Mouse (Mus musculus): Measurements from ENCODE around the gene Ica1. TPM values are rescaled to one million over a fixed set of nuclear protein-coding genes. Genes with fewer than 3 reads are reported as not detected.
A peak's percentile ranks its signal among the peaks of the same experiment; 100 is the strongest.

The Ica1 gene
- polyA plus RNA-seq, 1 experiment from 2014 or later, result 35.4 TPM

GRCm38 (mm10) chr6:8665786-8666185 lies 112.5 kb downstream of the Ica1 start:
- ATAC-seq (ENCODE audit: insufficient read depth) (no peak), DNase-seq (no peak)
- Histone ChIP-seq H3K27me3 (ENCODE audit: insufficient read depth, low read length) (no peaks in the 10 kb centered on the region), H3K9me3 (ENCODE audit: low read depth, low read length) (no peaks in the 10 kb centered on the region), H3K4me3 (ENCODE audit: low read depth, low read length) (no peak overlapping the region), H3K36me3 (ENCODE audit: insufficient read depth) (no peaks in the 10 kb centered on the region), H3K27ac (ENCODE audit: low read depth) (no peak overlapping the region), H3K4me1 (ENCODE audit: insufficient read depth) (no peaks in the 10 kb centered on the region), H3K4me2 (no peak overlapping the region), H3K9ac (no peak overlapping the region)
- WGBS, result 88% methylated on average over 5 of the region's 5 CpGs
- no peak for TF ChIP-seq CTCF (IDR thresholded peaks at IDR 0.05; ENCODE audit: low read depth)

GRCm38 (mm10) chr6:8664956-8665355 lies 113.3 kb downstream of the Ica1 start:
- no peak for TF ChIP-seq CTCF (IDR thresholded peaks at IDR 0.05; ENCODE audit: low read depth)
- Histone ChIP-seq H3K36me3 (ENCODE audit: insufficient read depth) (no peaks in the 10 kb centered on the region), H3K9me3 (ENCODE audit: low read depth, low read length) (no peaks in the 10 kb centered on the region), H3K27ac (ENCODE audit: low read depth) (no peak overlapping the region), H3K9ac (no peak overlapping the region), H3K4me2 (no peak overlapping the region), H3K4me3 (ENCODE audit: low read depth, low read length) (no peak overlapping the region), H3K27me3 (ENCODE audit: insufficient read depth, low read length) (no peaks in the 10 kb centered on the region), H3K4me1 (ENCODE audit: insufficient read depth) (no peaks in the 10 kb centered on the region)
- WGBS, result 84% methylated on average over 5 of the region's 5 CpGs
- no peak for ATAC-seq (ENCODE audit: insufficient read depth)
- no peak for DNase-seq

DNA sequence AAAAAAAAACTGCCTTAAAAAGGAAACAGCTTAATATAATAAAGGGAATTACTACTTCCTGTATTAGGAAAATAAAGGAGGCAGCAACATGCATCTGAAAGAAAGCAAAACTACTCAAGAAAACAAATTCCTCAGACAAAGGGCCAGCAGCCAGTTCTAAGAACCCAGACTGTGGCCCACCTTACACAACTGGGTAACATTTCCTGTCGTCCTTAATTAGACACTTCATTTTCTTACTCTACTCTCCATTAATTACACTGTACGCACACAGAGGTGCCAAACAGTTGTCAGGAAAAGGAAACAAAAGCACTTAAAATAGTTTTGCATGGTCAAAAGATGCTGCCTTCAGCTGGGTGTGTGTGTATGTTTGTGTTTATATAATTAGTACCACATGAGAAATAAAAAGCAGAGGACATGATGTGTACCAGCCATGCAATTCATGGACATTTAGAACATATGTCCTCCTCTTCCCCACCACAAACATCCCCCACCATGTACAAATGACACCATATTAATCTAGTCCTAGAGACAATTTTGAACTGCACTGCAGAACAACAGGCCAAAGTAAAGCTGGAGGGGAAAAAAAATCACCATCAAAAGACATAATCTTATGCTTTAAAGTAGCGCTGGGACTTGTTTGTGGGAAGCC lies 115.1 kb downstream of the Ica1 start:
- Histone ChIP-seq H3K27me3 (ENCODE audit: insufficient read depth, low read length) (no peaks in the 10 kb centered on the region), H3K9ac (no peak overlapping the region), H3K4me1 (ENCODE audit: insufficient read depth) (no peaks in the 10 kb centered on the region), H3K36me3 (ENCODE audit: insufficient read depth) (no peaks in the 10 kb centered on the region), H3K27ac (ENCODE audit: low read depth) (no peak overlapping the region), H3K4me2 (no peak overlapping the region), H3K4me3 (ENCODE audit: low read depth, low read length) (no peak overlapping the region), H3K9me3 (ENCODE audit: low read depth, low read length) (no peaks in the 10 kb centered on the region)
- peak; percentile 61 for DNase-seq
- WGBS, result 38% methylated on average over 3 of the region's 3 CpGs
- no peak for TF ChIP-seq CTCF (IDR thresholded peaks at IDR 0.05; ENCODE audit: low read depth)
- ATAC-seq (ENCODE audit: insufficient read depth), result peak; percentile 78

- no peak for DNase-seq
- H3K4me2 ChIP-seq, result no peak overlapping the region
- H3K27ac ChIP-seq (ENCODE audit: low read depth), result no peak overlapping the region
- H3K36me3 ChIP-seq (ENCODE audit: insufficient read depth), result no peaks in the 10 kb centered on the region
- no peak for TF ChIP-seq CTCF (IDR thresholded peaks at IDR 0.05; ENCODE audit: low read depth)
- ATAC-seq (ENCODE audit: insufficient read depth), result no peak
- 65% methylated on average over 4 of the region's 4 CpGs for WGBS
- H3K4me3 ChIP-seq (ENCODE audit: low read depth, low read length), result no peak overlapping the region
- H3K9ac ChIP-seq, result no peak overlapping the region
- no peaks in the 10 kb centered on the region for H3K9me3 ChIP-seq (ENCODE audit: low read depth, low read length)
- H3K4me1 ChIP-seq (ENCODE audit: insufficient read depth), result no peaks in the 10 kb centered on the region
- H3K27me3 ChIP-seq (ENCODE audit: insufficient read depth, low read length), result no peaks in the 10 kb centered on the region
Measured at GRCm38 (mm10) chr6:8661404-8661803, 116.9 kb downstream of the Ica1 start.

DNA sequence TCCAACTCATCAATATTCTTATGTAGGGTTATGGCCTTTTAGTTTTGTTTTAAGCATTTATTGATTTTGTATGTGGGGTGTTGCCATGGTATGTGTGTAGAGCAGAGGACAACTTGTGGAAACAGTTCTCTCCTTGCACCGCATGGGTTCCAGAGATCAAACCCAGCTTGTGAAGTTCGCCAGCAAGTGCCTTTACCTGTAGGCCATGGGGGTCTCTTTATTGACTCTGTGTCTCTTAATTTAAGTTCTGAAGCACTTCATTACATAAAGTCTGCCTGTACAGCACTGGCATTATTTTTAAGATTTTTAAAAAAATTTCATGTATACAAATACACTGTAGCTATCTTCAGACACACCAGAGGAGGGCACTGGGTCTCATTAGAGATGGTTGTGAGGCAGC lies 118.2 kb downstream of the Ica1 start:
- Histone ChIP-seq H3K27me3 (ENCODE audit: insufficient read depth, low read length) (no peaks in the 10 kb centered on the region), H3K4me3 (ENCODE audit: low read depth, low read length) (no peak overlapping the region), H3K36me3 (ENCODE audit: insufficient read depth) (no peaks in the 10 kb centered on the region), H3K4me2 (no peak overlapping the region), H3K9ac (no peak overlapping the region), H3K9me3 (ENCODE audit: low read depth, low read length) (no peaks in the 10 kb centered on the region), H3K27ac (ENCODE audit: low read depth) (no peak overlapping the region), H3K4me1 (ENCODE audit: insufficient read depth) (no peaks in the 10 kb centered on the region)
- no peak for TF ChIP-seq CTCF (IDR thresholded peaks at IDR 0.05; ENCODE audit: low read depth)
- 90% methylated on average over 2 of the region's 2 CpGs for WGBS
- DNase-seq, result no peak
- no peak for ATAC-seq (ENCODE audit: insufficient read depth)

DNA sequence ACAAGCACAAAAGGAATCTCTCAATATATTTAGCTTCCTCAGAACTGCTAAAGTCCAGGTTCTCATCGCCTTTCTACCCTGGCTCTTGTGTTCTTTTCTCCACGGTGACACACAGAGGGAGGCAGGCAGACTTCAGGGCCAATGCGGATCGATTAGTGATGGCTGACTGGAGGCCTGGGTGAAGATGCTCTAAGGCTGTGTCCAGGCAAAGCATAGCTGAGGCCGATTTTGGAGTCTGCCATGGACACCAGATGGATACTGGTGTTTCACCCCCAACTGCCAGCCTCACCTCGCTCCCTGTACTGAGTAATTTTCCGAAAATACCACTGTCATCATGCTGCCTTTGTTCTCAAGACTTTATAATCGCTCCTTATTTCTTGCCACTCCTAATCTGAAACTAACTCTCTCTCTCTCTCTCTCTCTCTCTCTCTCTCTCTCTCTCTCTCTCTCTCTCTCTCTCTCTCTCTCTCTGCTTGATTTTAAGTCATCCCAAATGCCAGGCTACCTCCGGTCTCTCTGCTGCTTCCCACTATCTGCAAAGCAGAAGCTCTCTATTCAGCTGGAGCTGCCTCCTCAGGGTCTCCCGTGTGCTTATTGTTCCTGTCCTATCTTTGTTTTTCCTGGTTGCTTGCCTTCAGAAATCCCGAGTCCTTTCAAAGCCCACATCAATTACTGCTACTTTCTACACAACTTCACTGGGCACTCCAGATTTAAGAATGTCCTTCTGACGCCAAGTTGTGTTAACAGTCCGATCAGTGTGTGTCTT lies 118.9 kb downstream of the Ica1 start:
- Histone ChIP-seq H3K4me1 (ENCODE audit: insufficient read depth) (no peaks in the 10 kb centered on the region), H3K9me3 (ENCODE audit: low read depth, low read length) (no peaks in the 10 kb centered on the region), H3K27ac (ENCODE audit: low read depth) (no peak overlapping the region), H3K4me3 (ENCODE audit: low read depth, low read length) (no peak overlapping the region), H3K27me3 (ENCODE audit: insufficient read depth, low read length) (no peaks in the 10 kb centered on the region), H3K9ac (no peak overlapping the region), H3K4me2 (no peak overlapping the region), H3K36me3 (ENCODE audit: insufficient read depth) (no peaks in the 10 kb centered on the region)
- TF ChIP-seq CTCF (IDR thresholded peaks at IDR 0.05; ENCODE audit: low read depth), result no peak
- DNase-seq (peak; percentile 8), ATAC-seq (ENCODE audit: insufficient read depth) (no peak)
- 55% methylated on average over 13 of the region's 13 CpGs for WGBS

GRCm38 (mm10) chr6:8658431-8658830 lies 119.9 kb downstream of the Ica1 start:
- Histone ChIP-seq H3K4me2 (no peak overlapping the region), H3K27me3 (ENCODE audit: insufficient read depth, low read length) (no peaks in the 10 kb centered on the region), H3K4me3 (ENCODE audit: low read depth, low read length) (no peak overlapping the region), H3K36me3 (ENCODE audit: insufficient read depth) (no peaks in the 10 kb centered on the region), H3K9me3 (ENCODE audit: low read depth, low read length) (no peaks in the 10 kb centered on the region), H3K9ac (no peak overlapping the region), H3K4me1 (ENCODE audit: insufficient read depth) (no peaks in the 10 kb centered on the region), H3K27ac (ENCODE audit: low read depth) (no peak overlapping the region)
- peak; percentile 67 for DNase-seq
- 18% methylated on average over 4 of the region's 4 CpGs for WGBS
- TF ChIP-seq CTCF (IDR thresholded peaks at IDR 0.05; ENCODE audit: low read depth), result no peak
- ATAC-seq (ENCODE audit: insufficient read depth), result peak; percentile 48; the same call in 1 of the 2 replicates
